Mouse (Mus musculus): ENCODE measurements around the gene Rgs10. TPM values are rescaled to one million over a fixed set of nuclear protein-coding genes. Genes with fewer than 3 reads are reported as not detected.
A peak's percentile ranks its signal among the peaks of the same experiment; 100 is the strongest.

Rgs10 gene
- total RNA-seq (2014; rRNA removed) = 53.2 and 54.5 TPM in 2 replicates
- polyA plus RNA-seq (2015; fragmentation: Nextera tagmentation; extraction: Ambion mirVana) = 51.7 and 64.2 TPM in 2 replicates

DNA sequence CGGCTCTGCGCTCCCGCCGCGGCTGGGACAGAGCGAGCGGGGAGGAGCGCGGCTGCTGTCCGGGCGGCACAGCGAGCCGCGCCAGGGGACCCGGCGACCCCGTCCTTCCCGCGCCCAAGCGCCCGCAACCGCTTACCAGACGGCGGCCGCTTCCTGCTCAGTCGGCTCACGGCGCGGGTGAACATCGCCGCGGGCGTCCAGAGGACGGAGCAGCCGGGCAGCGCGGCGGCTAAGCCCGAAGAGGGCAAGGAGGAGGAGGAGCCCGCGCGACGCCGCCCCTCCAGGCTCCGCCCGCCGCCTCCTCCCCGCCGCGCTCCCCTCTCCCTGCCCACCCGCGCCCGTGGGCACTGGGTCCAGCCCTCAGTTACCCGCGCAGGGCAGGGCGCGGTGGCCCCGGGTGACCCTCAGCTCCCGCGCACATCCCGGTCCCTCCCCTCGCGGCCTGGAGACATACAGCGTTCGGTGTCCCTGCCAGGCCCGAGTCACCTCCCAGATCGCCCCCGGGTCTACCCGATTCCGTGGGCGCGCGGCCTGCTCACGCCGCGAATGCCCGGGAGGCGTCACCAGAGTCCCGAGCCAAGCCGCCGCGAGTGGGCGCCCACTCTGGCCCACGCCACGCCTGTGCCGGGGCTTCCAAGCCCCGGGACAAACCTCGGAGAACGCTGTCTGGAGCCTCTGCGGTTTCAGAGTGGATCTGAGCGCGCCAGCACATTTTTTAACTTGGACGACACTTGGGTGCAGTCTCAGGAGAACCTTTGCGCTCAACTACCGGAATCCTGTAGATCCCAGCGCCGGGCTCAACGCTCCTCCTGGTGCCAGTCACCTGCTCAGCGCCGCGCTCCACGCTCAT is at the start of gene Rgs10:
Gene Rgs10, minus strand, starts transcription at position 829 of the 850 bp plus-strand sequence.
- TF ChIP-seq CTCF (IDR thresholded peaks at IDR 0.05; ENCODE audit: low read depth) = no peak
- H3K27me3 ChIP-seq (ENCODE audit: insufficient read depth, low read length) = peaks cover 40% of the 10 kb centered on the region
- no peaks in the 10 kb centered on the region for H3K36me3 ChIP-seq (ENCODE audit: insufficient read depth)
- DNase-seq (peak; percentile 57), ATAC-seq (peak; percentile 73)
- H3K9ac ChIP-seq = peak within 1 kb of the TSS; percentile 56
- H3K4me2 ChIP-seq (ENCODE audit: low read depth) = peak within 1 kb of the TSS; percentile 94
- H3K4me3 ChIP-seq (ENCODE audit: low read depth, low read length) = peak within 1 kb of the TSS; percentile 70
- 3% methylated on average over 75 of the region's 102 CpGs for WGBS
- no peaks in the 10 kb centered on the region for H3K9me3 ChIP-seq (ENCODE audit: low read length)
- no peak within 1 kb of the TSS for H3K27ac ChIP-seq (ENCODE audit: low read depth, low read length)
- H3K4me1 ChIP-seq (ENCODE audit: insufficient read depth) = 0 out of 2 replicates have a peak, but pooled peaks cover 3% of the 10 kb centered on the region

DNA sequence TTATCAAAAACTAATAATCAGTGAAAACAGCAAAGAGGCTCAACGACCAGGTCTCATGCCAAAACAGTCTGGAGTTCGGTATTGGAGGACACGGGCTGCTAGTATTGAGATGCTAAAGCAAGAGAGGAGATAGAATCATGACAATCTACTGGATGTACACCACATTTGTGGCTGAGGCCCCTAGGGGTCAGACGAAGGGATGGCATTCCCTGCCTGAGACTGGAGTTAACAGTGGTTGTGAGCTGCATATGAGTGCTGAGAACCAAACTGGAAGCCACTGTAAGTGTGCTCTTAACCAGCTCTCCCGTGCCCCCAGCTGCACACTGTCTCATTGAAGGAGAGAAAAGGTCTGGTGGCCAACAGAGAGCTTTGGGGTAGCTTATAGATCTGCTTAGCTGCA is 43.8 kb upstream of the Rgs10 start:
- peak; percentile 23; the same call in 1 of the 2 replicates for TF ChIP-seq CTCF (IDR thresholded peaks at IDR 0.05; ENCODE audit: low read depth)
- Histone ChIP-seq H3K4me2 (ENCODE audit: low read depth) (peak overlapping the region; percentile 85), H3K9me3 (ENCODE audit: low read length) (no peaks in the 10 kb centered on the region), H3K36me3 (ENCODE audit: insufficient read depth) (no peaks in the 10 kb centered on the region), H3K4me3 (ENCODE audit: low read depth, low read length) (no peak overlapping the region; the same call in 1 of the 2 replicates), H3K4me1 (ENCODE audit: insufficient read depth) (peaks cover 8% of the 10 kb centered on the region; the same call in 1 of the 2 replicates), H3K27me3 (ENCODE audit: insufficient read depth, low read length) (no peaks in the 10 kb centered on the region), H3K9ac (no peak overlapping the region), H3K27ac (ENCODE audit: low read depth, low read length) (no peak overlapping the region)
- DNase-seq (no peak), ATAC-seq (no peak)
- 58% methylated on average over 5 of the region's 5 CpGs for WGBS

DNA sequence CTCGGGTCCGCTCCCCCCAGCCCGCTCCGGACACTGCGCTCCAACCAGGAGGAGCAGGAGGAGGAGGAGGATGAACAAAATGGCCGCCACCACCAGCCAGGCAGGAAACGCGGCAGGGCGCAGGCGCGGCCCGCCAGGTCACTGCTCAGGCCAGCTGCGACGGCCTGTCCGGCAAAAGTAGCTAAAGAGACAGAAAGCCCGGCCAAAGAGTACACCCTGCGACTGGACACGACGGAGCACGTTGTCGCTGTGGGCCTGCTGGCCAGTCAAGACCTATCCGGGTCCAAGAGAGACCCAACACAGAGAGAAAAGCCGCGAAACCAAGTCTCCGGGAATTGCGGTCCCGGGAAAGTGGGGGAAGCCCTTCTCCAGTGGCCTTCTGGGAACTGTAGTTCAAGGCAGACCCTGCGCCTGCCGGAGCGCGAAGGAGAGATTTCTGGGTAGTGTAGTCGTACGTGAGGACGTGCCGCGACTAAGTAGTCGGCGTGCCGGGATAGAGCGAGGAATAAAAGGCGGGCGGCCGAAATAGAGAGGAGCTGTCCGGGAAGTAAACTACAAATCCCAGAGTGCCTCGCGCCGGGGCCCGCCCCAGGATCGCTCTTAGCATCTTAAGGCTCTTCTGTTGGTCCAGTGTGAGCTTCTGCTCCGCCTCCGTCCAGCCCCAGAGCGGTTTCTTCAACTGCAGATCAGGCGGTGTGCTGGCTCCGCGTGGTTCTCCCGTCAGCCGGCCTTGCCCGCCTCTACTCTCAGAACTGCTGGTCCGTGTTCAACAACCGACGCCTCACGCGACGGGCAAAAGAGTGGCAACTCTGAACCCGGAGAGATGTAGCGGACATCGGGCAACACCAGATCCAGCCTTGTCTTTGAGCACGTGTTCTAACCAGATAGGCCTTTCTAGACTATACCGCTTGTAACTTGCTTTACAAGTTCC is 43.0 kb upstream of the Rgs10 start, which contains the start of gene Tial1:
Gene Tial1, minus strand, starts transcription at position 433 of the 931 bp plus-strand sequence.
- Histone ChIP-seq H3K27ac (ENCODE audit: low read depth, low read length) (peak within 1 kb of the TSS; percentile 93), H3K9me3 (ENCODE audit: low read length) (no peaks in the 10 kb centered on the region), H3K4me1 (ENCODE audit: insufficient read depth) (peaks cover 8% of the 10 kb centered on the region; the same call in 1 of the 2 replicates), H3K4me3 (ENCODE audit: low read depth, low read length) (peak within 1 kb of the TSS; percentile 96), H3K36me3 (ENCODE audit: insufficient read depth) (no peaks in the 10 kb centered on the region), H3K4me2 (ENCODE audit: low read depth) (peak within 1 kb of the TSS; percentile 85), H3K9ac (peak within 1 kb of the TSS; percentile 82), H3K27me3 (ENCODE audit: insufficient read depth, low read length) (no peaks in the 10 kb centered on the region)
- peak; percentile 99 for ATAC-seq
- TF ChIP-seq CTCF (IDR thresholded peaks at IDR 0.05; ENCODE audit: low read depth) = no peak; the same call in 1 of the 2 replicates
- 1% methylated on average over 69 of the region's 69 CpGs for WGBS
- DNase-seq = peak; percentile 99

DNA sequence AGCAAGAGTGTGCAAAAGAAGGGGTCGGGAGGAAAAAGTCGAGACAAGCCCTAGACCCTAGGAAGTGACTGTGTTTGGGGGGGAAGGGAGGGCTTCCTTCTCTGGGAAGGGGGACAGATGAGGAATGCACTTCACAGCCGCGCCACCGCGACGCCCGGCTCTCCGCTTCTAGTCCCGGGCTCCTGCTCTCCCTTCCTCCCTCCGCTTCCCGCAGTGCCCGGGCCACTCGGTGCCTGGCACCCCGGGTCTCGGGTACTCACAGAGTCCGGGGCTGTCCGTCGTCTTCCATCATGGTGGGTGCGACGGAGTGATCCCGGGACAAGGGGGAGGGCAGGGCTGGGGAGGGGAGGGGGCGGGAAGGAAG is 42.3 kb upstream of the Rgs10 start:
- no peaks in the 10 kb centered on the region for H3K9me3 ChIP-seq (ENCODE audit: low read length)
- 0% methylated on average over 19 of the region's 23 CpGs for WGBS
- peaks cover 8% of the 10 kb centered on the region; the same call in 1 of the 2 replicates for H3K4me1 ChIP-seq (ENCODE audit: insufficient read depth)
- TF ChIP-seq CTCF (IDR thresholded peaks at IDR 0.05; ENCODE audit: low read depth) = no peak
- peak overlapping the region; percentile 85 for H3K4me2 ChIP-seq (ENCODE audit: low read depth)
- ATAC-seq (peak; percentile 2; the same call in 1 of the 2 replicates), DNase-seq (no peak)
- H3K27me3 ChIP-seq (ENCODE audit: insufficient read depth, low read length) = no peaks in the 10 kb centered on the region
- H3K9ac ChIP-seq = peak overlapping the region; percentile 82
- H3K36me3 ChIP-seq (ENCODE audit: insufficient read depth) = no peaks in the 10 kb centered on the region
- H3K27ac ChIP-seq (ENCODE audit: low read depth, low read length) = peak overlapping the region; percentile 93
- peak overlapping the region; percentile 96 for H3K4me3 ChIP-seq (ENCODE audit: low read depth, low read length)

DNA sequence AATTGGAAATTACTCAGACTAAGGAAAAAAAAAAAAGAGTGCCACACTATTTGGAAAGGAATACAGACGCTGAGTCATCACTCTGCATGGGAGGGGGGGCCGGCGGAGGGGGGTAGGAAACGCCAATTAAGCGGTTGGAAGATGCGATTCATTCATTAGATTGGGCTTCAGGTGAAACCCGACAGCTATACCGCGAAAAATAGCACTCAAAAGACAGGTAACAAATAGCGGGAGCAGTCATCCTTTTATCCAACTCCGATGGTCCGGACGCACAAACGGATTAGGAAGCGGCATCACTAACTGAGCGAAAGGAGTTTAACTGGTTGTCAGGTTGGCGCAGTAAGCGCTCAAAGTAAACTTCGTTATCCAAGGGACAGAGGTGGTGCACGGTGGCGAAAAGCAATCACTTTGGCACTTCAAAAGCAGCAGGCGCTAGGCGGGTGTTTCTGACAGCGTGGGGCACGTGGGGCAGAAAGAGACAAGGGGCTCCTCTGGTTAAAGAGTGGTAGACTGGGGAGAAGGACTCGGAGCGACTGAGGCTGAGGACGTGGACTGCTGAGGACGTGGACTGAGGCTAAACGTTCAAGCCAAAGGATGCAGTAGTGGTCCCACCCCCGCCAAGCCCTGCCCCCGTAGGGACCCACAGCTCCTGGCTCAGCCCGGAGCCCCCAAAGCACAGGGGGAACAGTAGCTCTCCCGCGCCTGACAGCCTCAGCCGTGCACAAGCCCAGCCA is 41.7 kb upstream of the Rgs10 start:
- peaks cover 8% of the 10 kb centered on the region; the same call in 1 of the 2 replicates for H3K4me1 ChIP-seq (ENCODE audit: insufficient read depth)
- WGBS = under 1% methylated on average over 36 of the region's 36 CpGs
- no peaks in the 10 kb centered on the region for H3K36me3 ChIP-seq (ENCODE audit: insufficient read depth)
- peak overlapping the region; percentile 85 for H3K4me2 ChIP-seq (ENCODE audit: low read depth)
- peak overlapping the region; percentile 93 for H3K27ac ChIP-seq (ENCODE audit: low read depth, low read length)
- H3K9ac ChIP-seq = peak overlapping the region; percentile 82
- TF ChIP-seq CTCF (IDR thresholded peaks at IDR 0.05; ENCODE audit: low read depth) = no peak
- H3K9me3 ChIP-seq (ENCODE audit: low read length) = no peaks in the 10 kb centered on the region
- DNase-seq = peak; percentile 60
- peak overlapping the region; percentile 96 for H3K4me3 ChIP-seq (ENCODE audit: low read depth, low read length)
- ATAC-seq = no peak
- H3K27me3 ChIP-seq (ENCODE audit: insufficient read depth, low read length) = no peaks in the 10 kb centered on the region

DNA sequence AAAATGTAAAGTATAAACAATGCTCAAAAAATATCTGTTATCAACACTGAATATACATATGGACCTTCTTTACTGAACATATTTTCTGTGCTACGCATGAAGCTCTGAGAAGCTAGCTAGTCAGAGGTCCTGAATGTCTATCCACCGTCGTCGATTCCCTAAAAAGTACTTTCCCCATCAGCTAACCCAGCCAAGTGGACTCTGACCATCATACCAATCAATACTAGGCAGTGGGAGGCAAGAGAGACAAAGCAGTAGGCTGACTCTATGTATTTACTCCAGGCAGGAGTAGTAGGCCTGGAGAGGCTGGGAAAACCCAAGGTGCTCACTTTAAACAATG is 41.2 kb upstream of the Rgs10 start:
- no peak for ATAC-seq
- WGBS = 10% methylated on average over 4 of the region's 4 CpGs
- peaks cover 8% of the 10 kb centered on the region; the same call in 1 of the 2 replicates for H3K4me1 ChIP-seq (ENCODE audit: insufficient read depth)
- H3K4me2 ChIP-seq (ENCODE audit: low read depth) = peak overlapping the region; percentile 85
- peak overlapping the region; percentile 96 for H3K4me3 ChIP-seq (ENCODE audit: low read depth, low read length)
- TF ChIP-seq CTCF (IDR thresholded peaks at IDR 0.05; ENCODE audit: low read depth) = no peak
- no peaks in the 10 kb centered on the region for H3K9me3 ChIP-seq (ENCODE audit: low read length)
- DNase-seq = no peak
- H3K27me3 ChIP-seq (ENCODE audit: insufficient read depth, low read length) = no peaks in the 10 kb centered on the region
- H3K9ac ChIP-seq = peak overlapping the region; percentile 82; the same call in 1 of the 2 replicates
- H3K27ac ChIP-seq (ENCODE audit: low read depth, low read length) = no peak overlapping the region
- H3K36me3 ChIP-seq (ENCODE audit: insufficient read depth) = peaks cover under 1% of the 10 kb centered on the region; the same call in 1 of the 2 replicates
